Mouse (Mus musculus) olfactory bulb, adult 2 months (tissue): ENCODE measurements around the gene Coro1c.

Source experiments
- CTCF ChIP-seq: fragments of 200-500 bp; IDR thresholded peaks from 2 replicates; pipeline ENCODE4 v1.5.1; 2012; ENCODE audit warnings: low read depth, mild to moderate bottlenecking, low read length, moderate library complexity; ENCODE audit not compliant: insufficient read depth
- POLR2A ChIP-seq: fragments of 200-500 bp; IDR thresholded peaks from 2 replicates; pipeline ENCODE4 v1.6.1; 2012; ENCODE audit warnings: mild to moderate bottlenecking, low read depth, low read length, moderate library complexity; ENCODE audit not compliant: insufficient read depth

GRCm38 (mm10) chr5:113951693-113952071 is 43.1 kb upstream of the Coro1c start:
- TF ChIP-seq POLR2A = no peak
- no peak for TF ChIP-seq CTCF
